Mouse (Mus musculus): ENCODE results near the gene Gpr83. TPM values are rescaled to one million over a fixed set of nuclear protein-coding genes. Genes with fewer than 3 reads are reported as not detected.

Gpr83 gene
- 2.3 and 2.9 TPM in 2 replicates for polyA plus RNA-seq (2015; fragmentation: Nextera tagmentation; extraction: Ambion mirVana)

GRCm38 (mm10) chr9:14859868-14860639 is at the start of gene Gpr83:
Gene Gpr83, plus strand, starts transcription at chr9:14860210.

GRCm38 (mm10) chr9:14903581-14904378 is 43.8 kb downstream of the Gpr83 start, which contains the start of gene Izumo1r:
Gene Izumo1r, minus strand, starts transcription at chr9:14903949.

Other genes with a start within 250 kb of the Gpr83 start
- 4.8 and 5.3 TPM in 2 replicates for gene Amotl1, start 215.2 kb upstream of the Gpr83 start, polyA plus RNA-seq (2015; fragmentation: Nextera tagmentation; extraction: Ambion mirVana)
- 0.39 and 0.50 TPM in 2 replicates for gene Piwil4, start 119.5 kb upstream of the Gpr83 start, polyA plus RNA-seq (2015; fragmentation: Nextera tagmentation; extraction: Ambion mirVana)
- gene Fut4, start 107.8 kb upstream of the Gpr83 start, polyA plus RNA-seq (2015; fragmentation: Nextera tagmentation; extraction: Ambion mirVana), result 1.4 and 1.6 TPM in 2 replicates
- 1.7 and 2.4 TPM in 2 replicates for gene 1700012B09Rik, start 89.2 kb upstream of the Gpr83 start, polyA plus RNA-seq (2015; fragmentation: Nextera tagmentation; extraction: Ambion mirVana)
- gene Mre11a, start 75.6 kb upstream of the Gpr83 start, polyA plus RNA-seq (2015; fragmentation: Nextera tagmentation; extraction: Ambion mirVana), result 6.8 and 8.0 TPM in 2 replicates
- gene Ankrd49, start 75.4 kb upstream of the Gpr83 start, polyA plus RNA-seq (2015; fragmentation: Nextera tagmentation; extraction: Ambion mirVana), result 22.5 and 23.1 TPM in 2 replicates
- gene Izumo1r, start 43.7 kb downstream of the Gpr83 start, polyA plus RNA-seq (2015; fragmentation: Nextera tagmentation; extraction: Ambion mirVana), result not detected in 2 replicates
- gene Panx1, start 185.3 kb downstream of the Gpr83 start, polyA plus RNA-seq (2015; fragmentation: Nextera tagmentation; extraction: Ambion mirVana), result 127 and 133 TPM in 2 replicates